Mouse (Mus musculus) embryonic facial prominence, embryonic 12.5 days (tissue): ENCODE measurements around the gene Khsrp. TPM values are rescaled to one million over a fixed set of nuclear protein-coding genes. Genes with fewer than 3 reads are reported as not detected.

Experiments used
- ATAC-seq: fragments of 200-750 bp; cut with Nextera tagmentation; 2 replicates; pipeline ENCODE4 v1.8.0; 2017; ENCODE audit not compliant: insufficient number of reproducible peaks, insufficient read depth, low FRiP score, low TSS enrichment
- H3K27ac ChIP-seq: fragments of 300-500 bp; sonication (generic); 2 replicates; pipeline ENCODE4 v1.5.1; 2016; ENCODE audit warnings: mild to moderate bottlenecking
- H3K27me3 ChIP-seq: fragments of 300-500 bp; sonication (generic); 2 replicates; pipeline ENCODE4 v1.6.1; 2016; ENCODE audit warnings: mild to moderate bottlenecking, moderate library complexity
- H3K36me3 ChIP-seq: fragments of 300-500 bp; sonication (generic); 2 replicates; pipeline ENCODE4 v1.6.1; 2016; ENCODE audit warnings: mild to moderate bottlenecking
- H3K4me1 ChIP-seq: fragments of 300-500 bp; sonication (generic); 2 replicates; pipeline ENCODE4 v1.6.1; 2016
- H3K4me2 ChIP-seq: fragments of 300-500 bp; sonication (generic); replicated peaks from 2 replicates; pipeline ENCODE4 v1.6.1; 2016; ENCODE audit warnings: mild to moderate bottlenecking, moderate library complexity
- H3K4me3 ChIP-seq: fragments of 300-500 bp; sonication (generic); 2 replicates; pipeline ENCODE4 v1.5.1; 2016; ENCODE audit warnings: mild to moderate bottlenecking
- H3K9ac ChIP-seq: fragments of 300-500 bp; sonication (generic); 2 replicates; pipeline ENCODE4 v1.6.1; 2016; ENCODE audit warnings: mild to moderate bottlenecking, moderate library complexity
- H3K9me3 ChIP-seq: fragments of 300-500 bp; sonication (generic); 2 replicates; pipeline ENCODE4 v1.6.1; 2016; ENCODE audit warnings: mild to moderate bottlenecking, moderate library complexity
- WGBS: fragments of 180-500 bp; shearing (Covaris S2); methylation state at CpG from one replicate; pipeline ENCODE4 v1.1.7; 2016; 5-methylcytosine and 5-hydroxymethylcytosine counted together
- polyA plus RNA-seq: library from polyadenylated mRNA; unstranded; fragments of >200 nt; fragmentation: Nextera tagmentation; extraction: Ambion mirVana; gene quantifications from 2 replicates; pipeline ENCODE4 v1.2.1, GENCODE M21; 2016

Khsrp gene
- polyA plus RNA-seq, 1 experiment from 2014 or later = 66.4 TPM

- ATAC-seq = no peak
- WGBS = 70% methylated on average over 9 of the region's 9 CpGs
- H3K27ac ChIP-seq = no peak overlapping the region
- no peaks in the 10 kb centered on the region for H3K4me1 ChIP-seq
- H3K4me2 ChIP-seq = no peak overlapping the region
- no peak overlapping the region for H3K4me3 ChIP-seq
- no peaks in the 10 kb centered on the region for H3K9me3 ChIP-seq
- no peaks in the 10 kb centered on the region for H3K36me3 ChIP-seq
- no peaks in the 10 kb centered on the region for H3K27me3 ChIP-seq
- H3K9ac ChIP-seq = no peak overlapping the region
These were observed 46.4 kb downstream of the Khsrp start for GRCm38 (mm10) chr17:56984886-56985285.

- Histone ChIP-seq H3K4me3 (no peak within 1 kb of the TSS), H3K4me2 (no peak within 1 kb of the TSS), H3K27me3 (no peaks in the 10 kb centered on the region), H3K27ac (no peak within 1 kb of the TSS), H3K9ac (no peak within 1 kb of the TSS), H3K36me3 (no peaks in the 10 kb centered on the region), H3K9me3 (no peaks in the 10 kb centered on the region), H3K4me1 (no peaks in the 10 kb centered on the region)
- 68% methylated on average over 5 of the region's 5 CpGs for WGBS
- ATAC-seq = no peak
These were observed 49.3 kb downstream of the Khsrp start, which contains the start of gene Acer1 for GRCm38 (mm10) chr17:56982013-56982412. Gene Acer1, minus strand, starts transcription at chr17:56982126.

- Histone ChIP-seq H3K4me1 (no peaks in the 10 kb centered on the region), H3K4me3 (no peak overlapping the region), H3K4me2 (no peak overlapping the region), H3K36me3 (no peaks in the 10 kb centered on the region), H3K9me3 (no peaks in the 10 kb centered on the region), H3K27me3 (no peaks in the 10 kb centered on the region), H3K9ac (no peak overlapping the region), H3K27ac (no peak overlapping the region)
- WGBS = 74% methylated on average over 7 of the region's 7 CpGs
- ATAC-seq = no peak
These were observed 50.3 kb downstream of the Khsrp start for GRCm38 (mm10) chr17:56981049-56981448.

GRCm38 (mm10) chr17:56979524-56979923 is 51.8 kb downstream of the Khsrp start:
- WGBS = 57% methylated on average over 4 of the region's 8 CpGs
- H3K36me3 ChIP-seq = no peaks in the 10 kb centered on the region
- ATAC-seq = no peak

GRCm38 (mm10) chr17:56976531-56977390 is 54.6 kb downstream of the Khsrp start:
- Histone ChIP-seq H3K4me1 (no peaks in the 10 kb centered on the region), H3K4me2 (no peak overlapping the region), H3K27ac (no peak overlapping the region), H3K36me3 (no peaks in the 10 kb centered on the region), H3K4me3 (no peak overlapping the region), H3K27me3 (no peaks in the 10 kb centered on the region), H3K9me3 (no peaks in the 10 kb centered on the region), H3K9ac (no peak overlapping the region)
- WGBS = 72% methylated on average over 8 of the region's 8 CpGs
- ATAC-seq = no peak

More at GRCm38 (mm10) chr17:56979524-56979923, 51.8 kb downstream of the Khsrp start:
- H3K27me3 ChIP-seq = no peaks in the 10 kb centered on the region
- H3K27ac ChIP-seq = no peak overlapping the region
- no peaks in the 10 kb centered on the region for H3K4me1 ChIP-seq
- H3K9ac ChIP-seq = no peak overlapping the region
- H3K4me3 ChIP-seq = no peak overlapping the region
- no peak overlapping the region for H3K4me2 ChIP-seq
- H3K9me3 ChIP-seq = no peaks in the 10 kb centered on the region

- Histone ChIP-seq H3K9me3 (no peaks in the 10 kb centered on the region), H3K27me3 (no peaks in the 10 kb centered on the region), H3K4me2 (no peak overlapping the region), H3K4me1 (no peaks in the 10 kb centered on the region), H3K4me3 (no peak overlapping the region), H3K9ac (no peak overlapping the region), H3K36me3 (no peaks in the 10 kb centered on the region), H3K27ac (no peak overlapping the region)
- ATAC-seq = no peak
- WGBS = 76% methylated on average over 3 of the region's 3 CpGs
These were observed 55.9 kb downstream of the Khsrp start for GRCm38 (mm10) chr17:56975391-56975790.

GRCm38 (mm10) chr17:56974708-56975240 is 56.5 kb downstream of the Khsrp start:
- no peaks in the 10 kb centered on the region for H3K4me1 ChIP-seq
- H3K4me2 ChIP-seq = no peak overlapping the region
- ATAC-seq = no peak
- H3K9me3 ChIP-seq = no peaks in the 10 kb centered on the region
- H3K36me3 ChIP-seq = no peaks in the 10 kb centered on the region
- H3K27me3 ChIP-seq = no peaks in the 10 kb centered on the region
- H3K27ac ChIP-seq = no peak overlapping the region
- 74% methylated on average over 5 of the region's 5 CpGs for WGBS
- no peak overlapping the region for H3K4me3 ChIP-seq
- no peak overlapping the region for H3K9ac ChIP-seq

GRCm38 (mm10) chr17:56973956-56974707 is 57.2 kb downstream of the Khsrp start:
- ATAC-seq = no peak
- Histone ChIP-seq H3K36me3 (no peaks in the 10 kb centered on the region), H3K4me1 (no peaks in the 10 kb centered on the region), H3K27me3 (no peaks in the 10 kb centered on the region), H3K9me3 (no peaks in the 10 kb centered on the region), H3K27ac (no peak overlapping the region), H3K4me3 (no peak overlapping the region), H3K9ac (no peak overlapping the region), H3K4me2 (no peak overlapping the region)
- 63% methylated on average over 13 of the region's 14 CpGs for WGBS

Other genes starting within 250 kb of the Khsrp start
- 5.5 and 5.7 TPM in 2 replicates for gene Rfx2, start 200.5 kb downstream of the Khsrp start, polyA plus RNA-seq
- not detected in 2 replicates for gene Acsbg2, start 157.1 kb downstream of the Khsrp start, polyA plus RNA-seq
- gene 1700061G19Rik, start 156.0 kb downstream of the Khsrp start, polyA plus RNA-seq = 0.42 and 0.51 TPM in 2 replicates
- gene Mllt1, start 96.1 kb downstream of the Khsrp start, polyA plus RNA-seq = 95.6 and 97.2 TPM in 2 replicates
- gene Acer1, start 49.4 kb downstream of the Khsrp start, polyA plus RNA-seq = not detected in 2 replicates
- gene Clpp, start 41.2 kb downstream of the Khsrp start, polyA plus RNA-seq = 147 and 165 TPM in 2 replicates
- gene Alkbh7, start 34.2 kb downstream of the Khsrp start, polyA plus RNA-seq = 38.5 and 41.4 TPM in 2 replicates
- gene Pspn, start 31.5 kb downstream of the Khsrp start, polyA plus RNA-seq = not detected in 2 replicates
- 62.0 and 63.4 TPM in 2 replicates for gene Gtf2f1, start 20.2 kb downstream of the Khsrp start, polyA plus RNA-seq
- 0.32 and 0.70 TPM in 2 replicates for gene Gm17949, start 20.1 kb downstream of the Khsrp start, polyA plus RNA-seq
- 0.13 TPM in 1 of 2 replicates, not detected in the other for gene Slc25a41, start 10.1 kb upstream of the Khsrp start, polyA plus RNA-seq
- gene Crb3, start 27.6 kb upstream of the Khsrp start, polyA plus RNA-seq = 5.0 and 5.2 TPM in 2 replicates
- gene Slc25a23, start 28.3 kb upstream of the Khsrp start, polyA plus RNA-seq = 10.1 TPM in 2 replicates
- gene Dennd1c, start 47.0 kb upstream of the Khsrp start, polyA plus RNA-seq = 1.4 and 3.2 TPM in 2 replicates
- 31.9 and 35.5 TPM in 2 replicates for gene Tubb4a, start 56.3 kb upstream of the Khsrp start, polyA plus RNA-seq
- 7.8 and 9.6 TPM in 2 replicates for gene Tnfsf9, start 73.8 kb upstream of the Khsrp start, polyA plus RNA-seq
- 0.19 TPM in 1 of 2 replicates, not detected in the other for gene Cd70, start 118.3 kb upstream of the Khsrp start, polyA plus RNA-seq
- gene Tnfsf14, start 162.7 kb upstream of the Khsrp start, polyA plus RNA-seq = 0.09 and 0.24 TPM in 2 replicates
- 0.37 and 0.56 TPM in 2 replicates for gene C3, start 196.6 kb upstream of the Khsrp start, polyA plus RNA-seq
- gene Gpr108, start 216.9 kb upstream of the Khsrp start, polyA plus RNA-seq = 28.8 and 31.9 TPM in 2 replicates
- 33.8 and 35.6 TPM in 2 replicates for gene Trip10, start 217.9 kb upstream of the Khsrp start, polyA plus RNA-seq
- gene Vav1, start 247.6 kb upstream of the Khsrp start, polyA plus RNA-seq = 1.7 and 2.1 TPM in 2 replicates